Mouse (Mus musculus) retina, adult 2 months (tissue): ENCODE data around the gene Irf2.

Experiments used
- DNase-seq: peaks from one replicate; pipeline ENCODE4 v3.0.0-alpha.2; 2012; ENCODE audit warnings: low read depth, low spot score

Gene Irf2

GRCm38 (mm10) chr8:46875615-46876293, 136.2 kb downstream of the Irf2 start:
- no peak for DNase-seq

GRCm38 (mm10) chr8:46881348-46881747, 141.8 kb downstream of the Irf2 start:
- no peak for DNase-seq

GRCm38 (mm10) chr8:46881755-46882419, 142.4 kb downstream of the Irf2 start:
- DNase-seq: no peak

- DNase-seq: no peak
These were observed 143.2 kb downstream of the Irf2 start for GRCm38 (mm10) chr8:46882743-46883142.

GRCm38 (mm10) chr8:46883232-46884000, 143.9 kb downstream of the Irf2 start:
- DNase-seq: no peak

GRCm38 (mm10) chr8:46885786-46886185, 146.3 kb downstream of the Irf2 start:
- DNase-seq: no peak

GRCm38 (mm10) chr8:46886216-46886615, 146.7 kb downstream of the Irf2 start:
- no peak for DNase-seq

- DNase-seq: no peak
These were observed 147.9 kb downstream of the Irf2 start for GRCm38 (mm10) chr8:46887396-46887795.

- no peak for DNase-seq
These were observed 149.0 kb downstream of the Irf2 start for GRCm38 (mm10) chr8:46888575-46888974.

- no peak for DNase-seq
These were observed 150.7 kb downstream of the Irf2 start for GRCm38 (mm10) chr8:46890241-46890640.

GRCm38 (mm10) chr8:46892511-46893273, 153.2 kb downstream of the Irf2 start:
- no peak for DNase-seq

GRCm38 (mm10) chr8:46894385-46894784, 154.9 kb downstream of the Irf2 start:
- DNase-seq: no peak

- DNase-seq: no peak
These were observed 156.5 kb downstream of the Irf2 start for GRCm38 (mm10) chr8:46896005-46896404.

GRCm38 (mm10) chr8:46896704-46897103, 157.2 kb downstream of the Irf2 start:
- no peak for DNase-seq
